Mouse (Mus musculus) CD4-positive, CD25-positive, alpha-beta regulatory T cell, adult 2 months (primary cell): ENCODE measurements around the gene Ccdc69.
A peak's percentile ranks its signal among the peaks of the same experiment; 100 is the strongest.
"Not testable (repeated sequence)": the region's sequence is repeated elsewhere in the genome, so short reads cannot be mapped to it uniquely, and the experiment has no call there.

ENCODE experiments used
- DNase-seq: peaks from one replicate; pipeline ENCODE4 v3.0.0-alpha.2; 2012; ENCODE audit warnings: low read depth, low spot score

The Ccdc69 gene

GRCm38 (mm10) chr11:55077331-55078231 is at the start of gene Ccdc69:
TSS of gene Ccdc69 (minus strand) at chr11:55078131.
- peak; percentile 85 for DNase-seq

DNA sequence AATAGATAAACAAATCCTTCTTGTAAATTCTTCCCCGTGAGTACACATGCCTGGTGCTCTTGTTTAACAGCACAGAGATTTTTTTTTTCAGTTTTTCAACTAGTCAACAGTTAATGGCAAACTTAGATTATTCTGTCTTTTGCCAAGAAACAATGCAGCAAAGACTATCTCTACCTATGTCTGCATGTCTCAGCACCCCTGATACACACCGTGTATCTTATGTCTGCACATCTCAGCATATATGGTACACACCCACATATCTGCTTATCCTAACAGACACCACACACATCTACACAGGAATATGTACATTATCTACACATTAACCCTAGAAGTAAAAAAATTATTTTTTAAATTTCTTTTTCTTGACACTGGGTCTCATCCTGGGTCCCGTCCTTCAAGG is 48.7 kb upstream of the Ccdc69 start:
- DNase-seq, result no peak

DNA sequence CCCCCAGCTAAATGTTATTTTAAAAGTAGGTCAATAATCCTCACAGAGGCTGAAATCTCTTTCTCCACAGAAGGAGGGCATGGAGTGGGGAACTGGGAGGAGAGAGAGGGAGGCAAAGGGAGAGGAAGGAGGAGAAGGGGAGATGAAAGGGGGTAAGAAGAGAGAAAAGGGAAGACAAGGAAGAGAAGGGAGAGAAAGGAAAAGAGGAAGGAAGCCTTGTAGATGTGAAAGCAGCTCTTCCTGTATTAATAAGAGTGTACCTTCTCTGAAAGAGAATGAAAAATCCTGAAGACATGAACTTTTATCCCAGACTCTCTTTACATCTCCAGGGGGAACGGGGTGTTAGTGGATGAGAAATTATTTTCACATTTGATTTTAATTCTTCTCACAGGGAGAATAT is 43.5 kb upstream of the Ccdc69 start:
- DNase-seq, result no peak

DNA sequence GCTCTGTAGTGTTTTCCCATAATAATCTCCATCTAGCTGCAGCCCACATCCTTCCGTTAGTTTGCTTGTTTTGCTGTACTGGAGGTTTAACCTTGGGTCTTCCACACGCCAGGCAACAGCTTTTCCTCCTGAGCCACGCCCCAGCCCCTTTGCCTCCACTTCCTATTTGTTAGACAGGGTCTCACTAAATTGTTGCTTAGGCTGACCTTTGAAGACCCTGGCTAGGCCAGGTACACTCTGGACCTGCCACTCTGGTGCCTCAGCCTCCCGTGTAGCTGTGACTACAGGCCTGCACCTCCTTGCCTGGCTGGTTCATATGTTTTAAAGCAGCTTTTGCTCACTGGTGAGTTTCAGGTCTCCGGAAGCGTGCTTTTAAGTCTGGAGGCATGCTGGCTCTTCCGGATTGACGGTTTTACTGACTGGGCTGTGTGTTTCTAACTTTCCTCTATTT is 42.9 kb upstream of the Ccdc69 start:
- DNase-seq, result peak; percentile 73

GRCm38 (mm10) chr11:55120279-55120678 is 42.3 kb upstream of the Ccdc69 start:
- DNase-seq, result no peak

DNA sequence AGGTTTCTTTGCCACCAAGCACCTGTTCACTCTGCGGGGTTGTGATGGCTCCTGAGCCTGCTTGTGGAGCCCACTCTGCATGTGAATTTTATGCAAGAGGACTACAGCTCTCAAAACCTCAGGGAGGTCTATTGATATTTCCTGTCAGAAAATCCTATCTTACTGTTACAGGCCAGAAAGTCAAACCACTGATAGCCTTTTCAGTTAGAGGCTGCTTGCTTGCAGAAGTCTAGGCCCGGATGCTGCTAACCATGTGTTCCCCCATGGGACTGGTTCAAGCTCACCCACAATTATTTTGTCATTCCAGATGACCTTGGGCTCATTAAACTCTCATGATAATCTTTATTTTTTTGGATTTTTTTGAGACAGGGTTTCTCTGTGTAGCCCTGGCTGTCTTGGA is 39.1 kb upstream of the Ccdc69 start:
- no peak for DNase-seq

GRCm38 (mm10) chr11:55116004-55116403 is 38.1 kb upstream of the Ccdc69 start:
- no peak for DNase-seq

GRCm38 (mm10) chr11:55114291-55114690 is 36.4 kb upstream of the Ccdc69 start:
- DNase-seq, result no peak

- DNase-seq, result not testable (repeated sequence)
Observed at GRCm38 (mm10) chr11:55113861-55114250, 35.9 kb upstream of the Ccdc69 start.

- DNase-seq, result peak; percentile 54
Observed at GRCm38 (mm10) chr11:55113209-55113860, 35.4 kb upstream of the Ccdc69 start.

DNA sequence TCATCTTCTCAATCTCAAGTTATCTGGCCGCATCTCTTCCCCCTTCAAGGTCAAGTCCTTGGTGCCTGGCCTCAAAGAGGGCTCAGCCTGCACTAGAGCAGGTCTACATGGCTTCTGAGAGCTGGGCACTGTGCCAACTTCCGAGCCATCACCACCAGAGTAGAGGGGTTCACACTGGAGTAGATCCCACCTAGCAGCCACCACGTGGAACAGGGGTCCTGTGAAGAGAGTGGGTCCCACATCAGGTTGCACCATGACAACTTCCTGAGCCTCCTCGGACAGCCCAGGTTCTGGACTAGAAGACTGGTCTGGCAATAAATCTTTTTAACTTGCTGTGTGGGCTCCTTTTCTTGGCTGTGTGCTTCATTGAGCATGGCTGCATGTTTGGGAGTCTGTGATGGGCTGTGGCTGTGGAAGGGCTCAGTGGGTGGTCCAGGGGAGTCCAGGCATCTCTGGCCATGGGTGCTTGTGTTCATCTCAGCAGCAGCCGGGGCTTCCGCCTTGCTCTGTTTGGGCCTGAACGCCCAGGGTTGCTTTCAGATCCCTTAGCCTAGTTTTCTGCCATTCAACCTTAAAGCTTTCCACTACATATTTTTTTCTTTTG is 32.7 kb upstream of the Ccdc69 start:
- no peak for DNase-seq

- no peak for DNase-seq
Observed at GRCm38 (mm10) chr11:55109521-55110300, 31.8 kb upstream of the Ccdc69 start.

DNA sequence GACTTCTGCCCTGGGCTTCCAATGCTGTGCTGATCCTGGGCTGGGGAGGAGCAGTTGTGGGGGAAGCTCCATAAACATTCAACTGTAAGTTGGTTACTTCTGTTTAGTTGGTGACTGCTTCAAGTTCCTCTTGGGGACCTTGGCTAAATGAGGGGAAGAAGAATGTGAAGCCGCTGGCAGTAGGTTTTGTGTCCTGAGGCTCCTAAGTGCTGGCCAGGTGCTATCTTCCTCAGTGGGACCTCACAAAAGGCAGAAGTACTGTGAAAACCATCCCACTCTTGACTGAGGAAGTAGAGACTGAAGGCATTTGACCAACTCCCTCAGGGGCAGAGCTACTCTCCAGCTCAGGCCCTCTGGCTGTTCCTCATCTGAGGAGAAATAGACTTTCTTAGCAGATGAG is 28.7 kb upstream of the Ccdc69 start:
- DNase-seq, result no peak

GRCm38 (mm10) chr11:55105389-55105788 is 27.5 kb upstream of the Ccdc69 start:
- DNase-seq, result no peak

- no peak for DNase-seq
Observed at GRCm38 (mm10) chr11:55103229-55103628, 25.3 kb upstream of the Ccdc69 start.

- no peak for DNase-seq
Observed at GRCm38 (mm10) chr11:55102015-55102414, 24.1 kb upstream of the Ccdc69 start.

DNA sequence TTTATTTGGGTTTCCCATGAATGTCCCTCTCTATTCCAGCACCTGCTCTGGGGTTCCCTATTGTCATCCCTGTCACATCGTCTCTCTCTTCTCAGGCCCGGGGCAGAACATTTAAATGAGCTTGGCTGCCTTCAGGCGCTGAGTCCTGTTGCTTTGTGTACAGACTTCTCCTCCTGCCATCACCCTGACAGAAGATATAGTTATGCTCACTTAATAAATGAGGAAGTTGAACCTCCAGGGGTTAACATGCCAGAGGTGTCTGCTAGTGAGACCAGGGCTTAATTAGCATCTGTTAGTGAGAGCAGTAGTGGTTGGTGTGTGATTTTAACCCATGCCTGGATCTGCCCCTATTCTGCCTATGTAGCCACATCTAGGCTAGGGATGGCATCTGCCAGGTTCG is 21.9 kb upstream of the Ccdc69 start:
- DNase-seq, result no peak

- DNase-seq, result no peak
Observed at GRCm38 (mm10) chr11:55099019-55099771, 21.3 kb upstream of the Ccdc69 start.

DNA sequence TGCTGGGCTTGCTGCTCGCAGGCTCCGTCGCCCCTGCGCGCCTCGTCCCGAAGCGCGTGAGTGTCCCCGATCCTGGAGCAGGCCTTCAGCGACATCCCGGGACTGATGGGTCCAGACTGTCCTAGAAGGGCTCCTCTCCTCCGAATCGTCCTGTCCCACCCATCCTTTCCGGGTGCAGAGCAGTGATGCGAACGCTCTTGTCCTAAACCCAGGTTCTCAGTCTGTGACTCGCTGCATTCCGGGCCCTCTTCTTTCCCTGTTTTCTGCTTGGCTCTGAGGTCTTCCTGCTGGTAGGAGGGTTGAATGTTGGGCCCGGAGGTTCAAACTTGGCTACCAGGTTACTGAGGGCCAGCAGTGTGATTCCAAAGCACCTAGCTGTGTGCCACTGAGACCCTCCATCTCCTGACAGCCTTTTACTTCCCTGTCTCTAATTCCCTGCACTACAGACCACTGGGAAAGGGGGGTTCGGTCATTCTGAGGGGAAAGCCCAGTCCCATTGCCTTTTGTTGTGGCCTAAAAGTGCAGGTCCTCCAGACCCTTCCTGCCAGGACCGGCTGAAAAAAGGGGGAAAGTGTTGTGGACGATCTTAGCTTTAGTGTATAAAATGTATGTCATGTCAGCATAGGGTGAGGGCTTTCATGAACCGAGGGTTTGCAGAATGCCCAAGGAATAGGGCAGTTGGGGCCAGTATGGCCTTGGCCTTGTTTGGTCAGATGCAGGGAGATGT is 20.4 kb upstream of the Ccdc69 start:
- peak; percentile 21 for DNase-seq

DNA sequence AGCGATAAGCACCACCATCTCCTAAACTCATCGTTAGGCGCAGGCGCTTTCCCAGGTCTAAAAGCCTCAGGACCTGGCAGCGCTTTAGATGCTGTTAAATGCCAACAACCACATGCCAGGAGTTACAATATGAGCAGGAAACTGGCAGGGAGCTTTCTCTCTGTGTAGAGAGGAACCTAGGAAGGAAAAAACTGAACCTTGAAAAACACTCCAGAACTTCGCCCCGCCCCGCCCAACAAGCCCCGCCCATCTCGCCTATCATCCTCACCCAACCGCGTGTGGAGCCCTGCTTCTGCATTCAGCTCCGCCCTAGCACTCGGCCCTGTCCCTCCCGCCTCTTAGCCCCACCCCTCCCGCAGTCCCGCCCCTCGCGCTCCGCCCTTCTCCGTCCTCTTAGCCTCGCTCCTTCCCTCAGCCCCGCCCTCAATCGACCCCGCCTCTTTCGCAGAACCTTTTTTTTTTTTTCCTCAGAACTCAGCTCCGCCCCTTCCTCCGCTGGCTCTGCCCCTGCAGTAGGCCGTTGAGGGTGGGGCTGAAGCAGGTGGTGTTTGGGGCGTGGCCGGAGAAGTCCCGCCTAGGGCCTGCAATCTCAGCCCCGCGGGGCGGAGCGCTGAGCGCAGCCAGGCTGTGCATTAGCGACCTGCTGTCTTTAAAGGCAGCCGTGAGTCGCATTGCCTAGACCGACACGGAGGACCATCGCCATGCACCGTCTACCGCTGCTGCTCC is 19.7 kb upstream of the Ccdc69 start, which contains the start of gene Gm2a:
Gm2a (plus strand) TSS at position 653 of the 726 bp plus-strand sequence.
- DNase-seq, result peak; percentile 99
